In the genomic region with DNA sequence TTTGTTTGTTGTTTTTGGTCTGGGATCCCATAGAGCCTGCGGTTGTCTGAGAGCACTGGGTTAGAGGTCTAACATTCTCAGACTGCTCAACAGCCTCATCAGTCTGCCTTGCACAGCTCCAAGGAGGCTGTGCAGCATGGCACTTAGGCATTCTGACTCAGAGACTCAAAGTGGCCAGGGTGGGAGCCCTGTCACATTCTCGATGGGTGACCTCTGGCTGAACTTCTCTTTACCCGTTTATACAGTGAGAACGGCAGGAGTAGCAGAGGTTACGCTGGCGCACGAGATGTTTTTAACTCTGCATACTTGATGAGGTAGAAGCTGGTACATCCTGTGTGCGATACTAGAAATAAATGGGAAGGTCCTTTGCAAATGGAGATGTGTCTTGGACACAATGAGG, we compare ENCODE assay signal across 22 mouse cellular contexts. TPM values are rescaled to one million over a fixed set of nuclear protein-coding genes. Genes with fewer than 3 reads are reported as not detected.
DNase-seq lines count a peak whose midpoint lies in the region; ATAC-seq and TF ChIP-seq lines count a peak whose summit lies in the region.
"Had no signal": no experiment of that assay in that cellular context is flagged by ENCODE, and none has a peak within 500 bp of the region (broad histone marks: within the 10 kb centered on the region; RNA-seq: fewer than 3 reads in every experiment).

No protein-coding gene starts in this region.

- no peak overlapping the region for H3K4me2 ChIP-seq in heart, embryonic 15.5 days
- H3K4me2 ChIP-seq in kidney, postnatal 0 days (ENCODE audit: low read length), result no peak overlapping the region
- no peak overlapping the region for H3K4me2 ChIP-seq in kidney, embryonic 14.5 days (replicated peaks; ENCODE audit: low read depth, low read length)
- H3K4me2 ChIP-seq: embryonic facial prominence, embryonic 12.5 days; forebrain, embryonic 13.5 days; forebrain, embryonic 15.5 days had no signal

- TF ChIP-seq POLR2A in heart, adult 2 months (IDR thresholded peaks at IDR 0.05; ENCODE audit: insufficient read depth, low read depth, low read length), result no peak

- TF ChIP-seq CTCF in heart, adult 2 months (IDR thresholded peaks at IDR 0.05), result no peak
- TF ChIP-seq CTCF in kidney, postnatal 0 days (IDR thresholded peaks at IDR 0.05; ENCODE audit: low read depth), result no peak

- no peak for TF ChIP-seq EP300 in heart, adult 2 months (IDR thresholded peaks at IDR 0.05; ENCODE audit: insufficient read depth, low read depth, low read length)

- no peak overlapping the region for H3K9ac ChIP-seq in heart, embryonic 15.5 days
- no peak overlapping the region for H3K9ac ChIP-seq in heart, adult 2 months (ENCODE audit: low read depth, low read length)
- no peak overlapping the region for H3K9ac ChIP-seq in kidney, postnatal 0 days (ENCODE audit: low read depth, low read length)
- H3K9ac ChIP-seq in kidney, embryonic 14.5 days (ENCODE audit: low read depth, low read length), result no peak overlapping the region
- H3K9ac ChIP-seq: embryonic facial prominence, embryonic 12.5 days; forebrain, embryonic 13.5 days; forebrain, embryonic 15.5 days; forebrain, postnatal 0 days had no signal

- H3K27me3 ChIP-seq in heart, embryonic 15.5 days, result peaks cover 16% of the 10 kb centered on the region
- no peaks in the 10 kb centered on the region for H3K27me3 ChIP-seq in heart, adult 2 months (ENCODE audit: control insufficient read depth, insufficient read depth, low read length)
- H3K27me3 ChIP-seq in kidney, postnatal 0 days (ENCODE audit: insufficient read depth, low read length), result peaks cover 1% of the 10 kb centered on the region; the same call in 1 of the 2 replicates
- H3K27me3 ChIP-seq in kidney, embryonic 14.5 days (ENCODE audit: control insufficient read depth, insufficient read depth, low read length), result peaks cover 5% of the 10 kb centered on the region; the same call in 1 of the 2 replicates
- H3K27me3 ChIP-seq: forebrain, embryonic 15.5 days had no signal

- no peaks in the 10 kb centered on the region for H3K9me3 ChIP-seq in heart, embryonic 15.5 days (replicated peaks)
- no peaks in the 10 kb centered on the region for H3K9me3 ChIP-seq in kidney, postnatal 0 days (replicated peaks; ENCODE audit: low read length)
- H3K9me3 ChIP-seq in kidney, embryonic 14.5 days (ENCODE audit: control insufficient read depth, low read length), result no peaks in the 10 kb centered on the region
- H3K9me3 ChIP-seq: embryonic facial prominence, embryonic 10.5 days; embryonic facial prominence, embryonic 12.5 days; forebrain, embryonic 13.5 days; forebrain, embryonic 15.5 days; G1E had no signal

- intact Hi-C loops in heart, adult 2 months (cut with DNase I), result no loop called here

- no peaks in the 10 kb centered on the region for H3K36me3 ChIP-seq in heart, embryonic 15.5 days
- H3K36me3 ChIP-seq in heart, adult 2 months (ENCODE audit: control insufficient read depth, insufficient read depth, low read length), result no peaks in the 10 kb centered on the region
- H3K36me3 ChIP-seq in kidney, postnatal 0 days (ENCODE audit: insufficient read depth, low read length), result no peaks in the 10 kb centered on the region
- H3K36me3 ChIP-seq in kidney, embryonic 14.5 days (ENCODE audit: control insufficient read depth, insufficient read depth, low read length), result no peaks in the 10 kb centered on the region
- H3K36me3 ChIP-seq: embryonic facial prominence, embryonic 10.5 days; embryonic facial prominence, embryonic 12.5 days; forebrain, embryonic 15.5 days; G1E had no signal

- no peaks in the 10 kb centered on the region for H3K79me2 ChIP-seq in heart, adult 2 months (replicated peaks; ENCODE audit: control insufficient read depth, insufficient read depth, low read length)

- peak; percentile 48; the same call in 1 of the 2 replicates for ATAC-seq in heart, embryonic 15.5 days (replicated peaks; ENCODE audit: insufficient number of reproducible peaks, insufficient read depth, low FRiP score, low read depth)
- peak; percentile 61; the same call in 1 of the 2 replicates for ATAC-seq in kidney, postnatal 0 days (replicated peaks; ENCODE audit: low FRiP score, low read depth)
- no peak for ATAC-seq in kidney, embryonic 14.5 days (ENCODE audit: low FRiP score, low TSS enrichment)
- ATAC-seq: activated CD4-positive, CD25-positive, alpha-beta regulatory T cell, adult 4 months; forebrain, embryonic 13.5 days; forebrain, embryonic 15.5 days; forebrain, postnatal 0 days; Patski had no signal

- no peak overlapping the region for H3K4me3 ChIP-seq in heart, embryonic 15.5 days
- H3K4me3 ChIP-seq in heart, adult 2 months, result no peak overlapping the region
- H3K4me3 ChIP-seq in kidney, postnatal 0 days (replicated peaks; ENCODE audit: low read depth, low read length), result no peak overlapping the region
- no peak overlapping the region for H3K4me3 ChIP-seq in kidney, embryonic 14.5 days (ENCODE audit: low read length)
- H3K4me3 ChIP-seq: embryonic facial prominence, embryonic 10.5 days; embryonic facial prominence, embryonic 12.5 days; forebrain, embryonic 13.5 days; forebrain, embryonic 15.5 days had no signal

- DNase-seq in heart, adult 2 months, result no peak
- no peak for DNase-seq in kidney, postnatal 0 days (ENCODE audit: low spot score)
- DNase-seq in urinary bladder, postnatal 14 days (ENCODE audit: low spot score), result no peak
- DNase-seq: adrenal gland, adult 8-10 months; adrenal gland, postnatal 14 days; adrenal gland, postnatal 36 days; cerebellum, adult 11-12 months; cerebellum, adult 2 months; cerebellum, adult 9-10 months; cerebellum, postnatal 10 days; cerebellum, postnatal 25 days; forebrain, postnatal 0 days had no signal

- WGBS in heart, embryonic 15.5 days, result 34% methylated on average over 8 of the region's 8 CpGs
- WGBS in heart, adult 2 months, result 45% methylated on average over 8 of the region's 8 CpGs
- WGBS in kidney, postnatal 0 days, result 52% methylated on average over 8 of the region's 8 CpGs
- 55% methylated on average over 8 of the region's 8 CpGs for WGBS in kidney, embryonic 14.5 days

- H3K4me1 ChIP-seq in heart, embryonic 15.5 days (replicated peaks), result 0 out of 2 replicates have a peak, but pooled peaks cover 6% of the 10 kb centered on the region
- H3K4me1 ChIP-seq in heart, adult 2 months (ENCODE audit: control insufficient read depth, insufficient read depth, low read length), result no peaks in the 10 kb centered on the region
- H3K4me1 ChIP-seq in kidney, postnatal 0 days (replicated peaks; ENCODE audit: insufficient read depth, low read length), result no peaks in the 10 kb centered on the region
- H3K4me1 ChIP-seq in kidney, embryonic 14.5 days (ENCODE audit: control insufficient read depth, insufficient read depth, low read length), result no peaks in the 10 kb centered on the region
- H3K4me1 ChIP-seq: embryonic facial prominence, embryonic 10.5 days; embryonic facial prominence, embryonic 12.5 days; forebrain, embryonic 13.5 days; forebrain, embryonic 15.5 days had no signal

- no peak overlapping the region for H3K27ac ChIP-seq in heart, embryonic 15.5 days
- no peak overlapping the region for H3K27ac ChIP-seq in heart, adult 2 months
- no peak overlapping the region for H3K27ac ChIP-seq in kidney, postnatal 0 days
- no peak overlapping the region for H3K27ac ChIP-seq in kidney, embryonic 14.5 days (ENCODE audit: low read depth, low read length)
- H3K27ac ChIP-seq: embryonic facial prominence, embryonic 10.5 days; embryonic facial prominence, embryonic 12.5 days; forebrain, embryonic 13.5 days; forebrain, embryonic 15.5 days had no signal

RNA-seq across cellular contexts. Expression of a gene that starts 5.6 kb away (rescaled TPM):
- 0.10 TPM in 1 of 2 replicates, not detected in the other for polyA plus RNA-seq in heart, embryonic 15.5 days (2015; fragmentation: Nextera tagmentation; extraction: Ambion mirVana)
- total RNA-seq in heart, adult 2 months (2021), result not detected
- not detected in 2 replicates for polyA plus RNA-seq in heart, adult 2 months (2012; rRNA removed)
- 117 and 135 TPM in 2 replicates for polyA plus RNA-seq in kidney, postnatal 0 days (2015; fragmentation: Nextera tagmentation; extraction: Ambion mirVana)
- 14.2 and 18.5 TPM in 2 replicates for polyA plus RNA-seq in kidney, embryonic 14.5 days (2014; fragmentation: Nextera tagmentation; extraction: Ambion mirVana)
- total RNA-seq: G1E had no signal
- polyA plus RNA-seq: activated CD4-positive, CD25-positive, alpha-beta regulatory T cell, adult 4 months; C2C12; G1E had no signal

RNA-seq across cellular contexts. Expression of a gene that starts 36.9 kb away (rescaled TPM):
- 4.3 and 7.0 TPM in 2 replicates for polyA plus RNA-seq in heart, embryonic 15.5 days (2015; fragmentation: Nextera tagmentation; extraction: Ambion mirVana)
- total RNA-seq in heart, adult 2 months (2021), result under 1 TPM; 0.03 to 0.09 TPM
- polyA plus RNA-seq in heart, adult 2 months (2012; rRNA removed), result 0.20 TPM in 1 of 2 replicates, not detected in the other
- 3.1 and 4.0 TPM in 2 replicates for polyA plus RNA-seq in kidney, postnatal 0 days (2015; fragmentation: Nextera tagmentation; extraction: Ambion mirVana)
- 12.9 and 17.0 TPM in 2 replicates for polyA plus RNA-seq in kidney, embryonic 14.5 days (2014; fragmentation: Nextera tagmentation; extraction: Ambion mirVana)

Comparison
In these comparisons a context has a peak if more than half of its experiments do, and no peak if none do; other contexts are left out.
1. RNA of a gene that starts 5.6 kb away (polyA plus RNA-seq): 117 to 135 TPM in kidney, postnatal 0 days and 14.2 to 18.5 TPM in kidney, embryonic 14.5 days; 0.10 TPM in heart, embryonic 15.5 days and not detected in heart, adult 2 months; every median in the first group is over 10 times any median in the second.